Mouse (Mus musculus) gastrocnemius, adult 18-20 months (tissue): ENCODE measurements around the gene Plb1. TPM values are rescaled to one million over a fixed set of nuclear protein-coding genes. Genes with fewer than 3 reads are reported as not detected.
A peak's percentile ranks its signal among the peaks of the same experiment; 100 is the strongest.

ENCODE experiments used
- DNase-seq: peaks from one replicate; pipeline ENCODE4 v3.0.0; 2021; ENCODE audit warnings: low spot score
- total RNA-seq, 2 experiments: library from RNA; stranded (reverse); gene quantifications; 2 replicates each; pipeline ENCODE4 v1.2.3; 2021

Plb1 gene
- total RNA-seq, 2 experiments from 2014 or later: 1.6 to 2.0 TPM

GRCm38 (mm10) chr5:32332591-32332990, 100.1 kb downstream of the Plb1 start:
- DNase-seq: no peak

- peak; percentile 43 for DNase-seq
These were observed 102.7 kb downstream of the Plb1 start for GRCm38 (mm10) chr5:32335172-32335571.

DNA sequence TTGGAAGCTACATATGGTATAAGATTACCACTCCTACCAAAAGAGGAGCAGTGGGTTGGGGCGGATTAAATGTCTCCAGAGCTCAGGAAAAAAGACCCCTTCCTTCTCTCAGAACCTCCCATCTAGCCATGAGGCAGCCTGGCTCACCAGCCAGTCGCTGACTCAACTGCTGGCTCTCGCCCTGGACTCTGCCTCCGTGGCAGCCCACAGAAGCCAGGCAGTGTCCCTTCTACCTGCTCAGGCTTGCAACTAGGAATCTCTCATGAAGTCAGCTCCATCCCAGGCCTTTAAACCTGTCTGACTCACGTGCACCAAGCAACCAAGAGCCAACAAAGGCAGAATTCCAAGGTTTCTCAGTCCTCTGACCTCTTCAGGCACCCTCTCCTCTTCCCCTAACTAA, 103.6 kb downstream of the Plb1 start:
- no peak for DNase-seq

GRCm38 (mm10) chr5:32337336-32337735, 104.8 kb downstream of the Plb1 start:
- no peak for DNase-seq

GRCm38 (mm10) chr5:32338339-32338738, 105.8 kb downstream of the Plb1 start:
- no peak for DNase-seq

GRCm38 (mm10) chr5:32338766-32339165, 106.3 kb downstream of the Plb1 start:
- no peak for DNase-seq

DNA sequence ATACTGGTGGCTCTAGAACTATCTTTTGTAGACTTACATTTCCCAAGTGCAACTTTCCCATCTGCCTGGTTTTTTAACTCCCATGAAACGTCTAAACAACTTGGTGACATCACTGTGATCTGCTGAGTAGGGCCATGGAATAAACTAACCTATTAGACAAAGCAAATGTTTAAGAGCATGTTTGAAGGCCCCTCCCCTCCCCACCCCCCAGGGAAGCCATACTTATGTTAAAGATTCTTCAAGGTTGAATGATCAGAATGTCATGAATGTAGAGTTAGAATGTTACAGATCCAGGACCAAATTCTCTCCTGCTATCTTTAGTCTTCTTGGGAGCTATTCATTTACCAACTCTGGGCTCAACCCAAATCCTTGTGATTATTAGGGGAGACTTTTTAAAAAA, 107.7 kb downstream of the Plb1 start:
- no peak for DNase-seq

DNA sequence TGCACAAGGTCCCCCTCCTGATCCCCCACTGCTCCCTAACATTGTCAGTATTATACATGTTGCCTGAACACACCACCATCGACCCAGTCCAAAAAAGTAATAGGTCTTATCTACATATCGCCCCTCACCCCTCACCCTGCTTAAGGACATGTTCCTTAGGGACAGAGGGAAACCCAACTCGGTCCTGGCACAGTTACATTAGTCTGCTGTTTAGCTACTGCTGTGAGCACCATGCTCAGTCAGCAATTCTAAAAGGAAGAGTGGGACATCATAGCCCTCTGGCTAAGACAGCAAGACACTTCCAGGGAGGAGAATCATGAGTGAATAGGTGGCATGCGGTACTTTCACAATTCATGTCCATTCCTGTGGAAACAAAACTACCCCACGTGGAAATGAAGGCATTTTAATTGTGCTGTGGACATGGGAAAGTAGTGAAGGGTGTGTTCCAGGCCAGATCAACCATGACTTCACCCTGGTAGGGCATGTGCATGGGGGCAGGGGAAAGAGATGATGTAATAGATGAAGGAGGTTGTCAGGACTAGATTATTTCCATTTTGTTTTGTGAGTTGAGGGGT, 110.3 kb downstream of the Plb1 start:
- peak; percentile 47 for DNase-seq

DNA sequence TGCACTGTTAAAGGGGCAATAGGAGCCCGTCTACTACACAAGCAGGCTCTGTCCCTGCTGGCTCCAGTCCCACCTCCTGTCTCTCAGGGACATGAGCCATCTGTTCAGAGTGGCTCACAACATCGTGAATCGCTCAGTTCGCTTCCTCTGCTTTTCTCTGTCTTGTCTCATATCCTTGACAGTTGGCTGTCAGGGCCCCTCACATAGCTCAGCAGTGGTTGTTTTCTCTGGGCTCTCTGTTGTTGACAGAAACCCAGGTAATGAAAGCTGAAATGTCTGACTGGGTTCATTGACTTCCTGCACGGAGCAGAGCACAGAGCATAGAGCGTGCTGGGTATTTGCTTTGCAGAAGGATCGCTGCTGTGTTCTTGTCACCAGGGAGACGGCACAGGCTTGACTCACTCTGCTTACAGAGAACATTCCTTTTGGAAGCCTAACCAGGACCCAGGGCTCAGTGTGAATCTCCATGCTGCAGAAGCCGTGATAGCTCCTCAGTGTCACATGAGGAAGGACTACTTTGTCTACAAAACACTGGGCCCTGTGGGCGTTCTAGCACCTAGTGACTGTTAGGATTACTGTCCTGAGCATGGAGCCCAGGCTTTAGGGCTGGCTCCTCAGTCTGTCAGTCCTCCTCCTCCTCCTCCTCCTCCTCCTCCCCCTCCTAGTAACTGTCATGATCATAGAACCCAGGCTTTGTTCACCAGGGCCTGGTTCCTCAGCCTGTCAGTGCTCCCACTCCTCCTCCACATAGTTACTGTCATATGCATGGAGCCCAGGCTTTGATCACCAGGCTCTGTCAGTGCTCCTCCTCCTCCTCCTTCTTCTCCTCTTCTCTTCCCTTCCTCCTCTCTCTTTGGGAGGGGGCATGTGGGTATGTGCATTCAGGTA, 113.8 kb downstream of the Plb1 start:
- DNase-seq: peak; percentile 53

DNA sequence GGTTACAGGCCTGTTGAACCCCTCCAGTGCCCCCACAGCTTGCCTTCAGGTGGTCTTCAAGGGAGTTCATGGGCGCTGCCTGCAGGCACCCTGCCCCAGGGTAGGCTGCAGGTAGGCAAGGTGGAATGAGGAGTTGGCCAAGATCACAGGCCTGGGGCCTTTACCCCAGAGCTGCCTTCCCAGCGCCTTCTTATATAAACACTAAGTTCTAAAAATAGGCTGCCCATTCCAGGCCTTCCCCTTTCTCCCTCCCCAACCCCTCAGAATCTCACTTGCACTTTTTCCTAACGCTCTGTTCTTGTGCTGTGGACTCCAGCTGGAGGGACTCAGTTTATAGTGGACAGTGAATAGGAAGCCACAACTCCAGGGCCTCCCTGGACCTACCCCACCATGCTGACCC, 117.2 kb downstream of the Plb1 start:
- DNase-seq: peak; percentile 46

DNA sequence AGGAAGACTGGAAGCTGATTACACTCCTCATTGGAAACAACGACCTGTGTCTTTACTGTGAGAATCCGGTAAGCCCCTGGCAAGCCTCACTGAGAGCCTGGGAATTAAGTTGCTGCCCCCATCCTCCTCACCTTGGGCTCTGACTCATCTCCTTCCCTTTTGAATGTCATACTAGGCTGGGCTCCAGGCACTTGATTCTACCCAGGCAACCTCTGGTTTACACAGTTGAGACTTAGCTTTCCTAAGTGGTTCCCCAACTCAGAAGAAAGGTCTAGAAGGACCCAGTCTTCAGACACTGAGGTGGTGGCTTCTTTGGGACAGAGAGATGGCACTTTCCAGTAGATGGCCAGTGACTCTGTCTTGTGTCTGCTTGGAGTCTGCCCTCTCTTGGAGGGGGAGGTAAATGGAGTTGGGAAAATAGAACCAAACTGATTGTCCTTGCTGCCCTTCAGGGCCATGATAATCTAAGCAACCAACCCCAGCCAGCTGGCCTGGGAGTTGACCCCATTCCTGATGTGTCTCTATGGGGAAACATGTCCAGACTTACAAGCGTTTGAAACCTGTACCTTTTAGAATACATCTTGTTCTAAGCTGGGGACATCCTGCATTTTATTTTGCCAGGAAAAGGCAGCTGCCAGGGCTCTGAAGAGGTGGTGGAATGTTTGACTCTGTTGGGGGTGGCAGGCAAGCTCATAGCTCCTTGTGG, 118.2 kb downstream of the Plb1 start:
- DNase-seq: peak; percentile 59

GRCm38 (mm10) chr5:32351721-32352465, 119.4 kb downstream of the Plb1 start:
- DNase-seq: peak; percentile 63

DNA sequence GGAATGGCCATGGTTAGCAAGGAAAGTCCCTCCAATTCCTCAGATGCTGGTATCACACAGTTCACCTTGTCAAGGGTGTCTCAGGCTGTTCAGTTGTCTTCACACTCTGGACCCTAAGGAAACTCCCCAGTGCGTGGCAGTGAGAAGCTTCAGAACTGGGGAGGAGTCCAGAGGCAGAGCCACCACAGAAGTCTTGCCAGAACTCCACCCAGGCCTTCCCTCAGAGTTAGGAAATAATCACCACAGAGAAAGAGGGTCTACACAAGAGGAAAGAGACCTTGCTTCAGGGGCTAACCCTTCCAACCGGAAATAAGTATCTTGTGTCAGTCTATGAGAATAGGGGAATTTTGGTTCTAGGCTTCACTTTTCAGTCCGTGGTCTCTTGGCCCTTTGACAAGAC, 120.3 kb downstream of the Plb1 start:
- DNase-seq: no peak

GRCm38 (mm10) chr5:32353280-32353679, 120.8 kb downstream of the Plb1 start:
- DNase-seq: no peak

- DNase-seq: peak; percentile 77
These were observed 128.0 kb downstream of the Plb1 start for GRCm38 (mm10) chr5:32360511-32360910.

- peak; percentile 27 for DNase-seq
These were observed 129.1 kb downstream of the Plb1 start for GRCm38 (mm10) chr5:32361441-32362235.

DNA sequence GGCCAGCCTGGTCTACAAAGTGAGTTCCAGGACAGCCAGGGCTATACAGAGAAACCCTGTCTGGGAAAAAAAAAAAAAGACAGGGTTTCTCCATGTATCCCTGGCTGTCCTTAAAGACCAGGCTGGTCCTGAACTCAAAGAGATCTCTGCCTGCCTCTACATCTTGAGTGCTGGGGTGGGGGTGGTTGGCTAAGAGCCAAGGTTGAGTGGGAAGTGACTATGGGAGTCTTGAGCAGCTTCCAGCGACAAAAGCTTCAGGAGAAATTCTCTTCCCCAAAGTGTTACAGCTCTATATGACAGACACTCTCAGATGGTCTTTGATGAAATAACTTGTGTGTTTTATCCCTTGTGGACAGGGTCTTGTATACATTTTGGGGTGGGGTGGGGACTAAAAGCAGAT, 136.9 kb downstream of the Plb1 start:
- no peak for DNase-seq

GRCm38 (mm10) chr5:32371239-32371638, 138.7 kb downstream of the Plb1 start:
- no peak for DNase-seq

- DNase-seq: no peak
These were observed 146.0 kb downstream of the Plb1 start for GRCm38 (mm10) chr5:32378546-32378945.

DNA sequence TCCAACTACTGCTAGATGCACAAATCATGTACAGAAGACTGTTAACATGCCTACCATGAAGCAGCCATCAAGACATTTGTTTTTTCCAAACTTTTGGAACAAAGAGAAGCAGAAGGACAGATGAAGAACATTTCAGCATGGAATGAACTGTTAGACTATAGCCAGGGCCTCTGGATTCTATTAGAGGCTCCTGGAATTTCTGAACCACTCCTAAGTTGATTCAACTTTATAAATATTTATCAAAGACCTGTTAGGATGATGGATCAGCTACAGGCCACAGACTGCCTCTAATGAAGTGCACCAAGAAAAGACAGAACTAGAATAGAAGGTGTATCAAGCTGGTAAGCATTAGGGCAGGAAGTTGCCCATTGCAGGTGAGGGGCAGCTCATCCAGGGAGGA, 156.1 kb downstream of the Plb1 start:
- no peak for DNase-seq

DNA sequence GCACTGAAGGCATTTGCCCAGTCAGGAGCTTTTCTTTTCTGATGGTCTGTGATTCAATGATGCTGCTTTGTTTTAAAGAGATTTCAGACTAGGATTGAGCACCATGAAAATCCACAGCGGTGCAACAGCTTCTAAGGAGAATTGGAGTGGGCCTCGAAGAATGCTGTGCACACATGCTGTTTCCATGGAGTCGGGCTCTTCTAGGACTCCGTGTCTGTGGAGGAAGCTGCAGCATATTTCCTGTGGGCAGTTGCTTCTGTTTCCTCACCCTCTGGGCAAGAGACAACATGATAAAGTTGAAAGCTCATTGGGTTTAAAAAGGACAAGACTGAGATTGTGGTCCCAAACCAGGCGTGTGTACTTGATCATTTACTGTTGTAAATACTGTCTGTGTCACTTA, 157.8 kb downstream of the Plb1 start:
- DNase-seq: no peak
